Mouse (Mus musculus) midbrain, embryonic 14.5 days (tissue): ENCODE measurements around the gene Astl. TPM values are rescaled to one million over a fixed set of nuclear protein-coding genes. Genes with fewer than 3 reads are reported as not detected.

ENCODE experiments used
- ATAC-seq: fragments of 200-750 bp; cut with Nextera tagmentation; 2 replicates; pipeline ENCODE4 v1.8.0; 2017; ENCODE audit warnings: moderate number of reproducible peaks, moderate library complexity; ENCODE audit not compliant: low FRiP score, low TSS enrichment
- DNase-seq: peaks from one replicate; pipeline ENCODE4 v3.0.0-alpha.2; 2015
- H3K27ac ChIP-seq: fragments of 300-500 bp; sonication (generic); replicated peaks from 2 replicates; pipeline ENCODE4 v1.5.1; 2014; ENCODE audit warnings: mild to moderate bottlenecking, low read depth, low read length, moderate library complexity
- H3K27me3 ChIP-seq: fragments of 300-500 bp; sonication (generic); 2 replicates; pipeline ENCODE4 v1.6.1; 2014; ENCODE audit warnings: low read length, control low read depth, mixed read lengths; ENCODE audit not compliant: control insufficient read depth, insufficient read depth
- H3K36me3 ChIP-seq: fragments of 300-500 bp; sonication (generic); 2 replicates; pipeline ENCODE4 v1.6.1; 2014; ENCODE audit warnings: low read length, control low read depth; ENCODE audit not compliant: control insufficient read depth, insufficient read depth
- H3K4me1 ChIP-seq: fragments of 300-500 bp; sonication (generic); 2 replicates; pipeline ENCODE4 v1.6.1; 2014; ENCODE audit warnings: mild to moderate bottlenecking, antibody characterized with exemption, low read length, control low read depth; ENCODE audit not compliant: control insufficient read depth, insufficient read depth
- H3K4me2 ChIP-seq: fragments of 300-500 bp; sonication (generic); 2 replicates; pipeline ENCODE4 v1.6.1; 2014; ENCODE audit warnings: mild to moderate bottlenecking, low read length, moderate library complexity
- H3K4me3 ChIP-seq: fragments of 300-500 bp; sonication (generic); replicated peaks from 2 replicates; pipeline ENCODE4 v1.5.1; 2014; ENCODE audit warnings: low read depth, low read length
- H3K9ac ChIP-seq: fragments of 300-500 bp; sonication (generic); replicated peaks from 2 replicates; pipeline ENCODE4 v1.6.1; 2014; ENCODE audit warnings: mild to moderate bottlenecking, low read length, moderate library complexity
- H3K9me3 ChIP-seq: fragments of 300-500 bp; sonication (generic); 2 replicates; pipeline ENCODE4 v1.6.1; 2016; ENCODE audit warnings: low read length, control low read depth, mixed read lengths; ENCODE audit not compliant: control insufficient read depth
- WGBS: fragments of 180-500 bp; shearing (Covaris S2); extraction: QIAGEN DNeasy Blood & Tissue Kit; methylation state at CpG from one replicate; pipeline ENCODE4 v1.1.7; 2014; 5-methylcytosine and 5-hydroxymethylcytosine counted together
- polyA plus RNA-seq: library from polyadenylated mRNA; unstranded; fragments of >200 nt; fragmentation: Nextera tagmentation; extraction: Ambion mirVana; gene quantifications from 2 replicates; pipeline ENCODE4 v1.2.1, GENCODE M21; 2014

Astl gene
- polyA plus RNA-seq, 1 experiment from 2014 or later = not detected

DNA sequence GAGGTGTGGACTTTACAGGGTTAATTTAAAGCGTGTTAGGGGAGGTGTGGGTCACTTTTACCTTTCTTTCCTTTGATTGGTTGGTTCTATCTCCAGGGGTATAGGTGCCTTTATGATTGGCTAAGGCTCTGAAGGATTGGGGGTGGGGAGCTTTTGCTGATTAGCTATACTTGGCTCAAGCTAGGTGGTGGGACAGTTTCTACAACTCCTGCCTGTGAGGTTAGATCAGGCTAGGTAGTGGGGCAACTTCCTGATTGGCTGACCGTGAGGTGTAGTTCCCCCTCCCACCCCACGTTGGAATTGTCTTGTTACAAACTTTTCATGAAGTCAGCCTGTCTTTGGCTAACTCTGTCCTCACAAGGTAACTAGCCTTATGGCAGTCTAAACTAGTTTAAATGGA is 31.3 kb upstream of the Astl start:
- Histone ChIP-seq H3K9ac (no peak overlapping the region), H3K27me3 (no peaks in the 10 kb centered on the region), H3K4me1 (no peaks in the 10 kb centered on the region), H3K36me3 (no peaks in the 10 kb centered on the region), H3K27ac (no peak overlapping the region), H3K9me3 (no peaks in the 10 kb centered on the region), H3K4me2 (no peak overlapping the region), H3K4me3 (no peak overlapping the region)
- 51% methylated on average over 3 of the region's 3 CpGs for WGBS
- no peak for ATAC-seq
- no peak for DNase-seq

DNA sequence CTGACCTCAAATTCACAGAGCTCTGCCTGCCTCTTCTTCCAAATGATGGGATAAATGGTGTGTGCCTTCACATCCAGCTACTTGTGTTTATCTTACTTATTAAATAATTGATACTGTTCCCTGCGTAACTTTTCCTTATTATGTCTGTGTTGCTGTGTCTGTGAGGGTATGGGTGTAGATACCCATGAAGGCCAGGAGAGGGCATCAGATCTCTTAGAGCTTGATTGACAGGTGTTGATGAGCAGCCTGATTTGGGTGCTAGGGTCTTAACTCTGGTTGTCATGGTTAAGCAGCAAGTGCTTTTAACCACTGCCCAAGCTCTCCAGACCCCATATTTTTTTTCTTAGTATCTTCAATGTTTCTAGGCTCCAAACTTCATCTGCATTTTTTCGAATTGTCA is 29.8 kb upstream of the Astl start:
- ATAC-seq = no peak

DNA sequence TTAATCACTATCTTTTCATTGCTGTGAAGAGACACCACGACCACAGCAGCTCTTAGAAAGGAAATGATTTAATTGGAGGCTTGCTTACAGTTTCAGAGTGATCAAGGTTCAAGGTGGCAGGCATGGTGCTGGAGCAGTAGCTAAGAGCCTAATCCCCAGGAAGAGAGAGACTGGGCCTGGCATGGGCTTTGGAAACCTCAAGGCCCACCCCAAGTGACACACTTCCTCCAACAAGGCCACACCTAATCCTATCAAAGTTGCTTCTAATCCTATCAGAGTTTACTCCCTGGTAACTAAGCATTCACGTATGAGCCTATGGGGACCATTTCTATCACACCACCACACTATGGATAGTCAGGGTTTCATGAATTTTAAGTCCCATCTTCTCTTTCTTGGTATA is 28.2 kb upstream of the Astl start:
- no peak for ATAC-seq
- whole genome bisulfite sequencing = 43% methylated on average over 2 of the region's 2 CpGs
- H3K36me3 ChIP-seq = no peaks in the 10 kb centered on the region

More for the DNA sequence above, 29.8 kb upstream of the Astl start:
- Histone ChIP-seq H3K4me1 (no peaks in the 10 kb centered on the region), H3K4me3 (no peak overlapping the region), H3K9me3 (no peaks in the 10 kb centered on the region), H3K27ac (no peak overlapping the region), H3K27me3 (no peaks in the 10 kb centered on the region), H3K4me2 (no peak overlapping the region), H3K36me3 (no peaks in the 10 kb centered on the region), H3K9ac (no peak overlapping the region)
- peak; percentile 6 for DNase-seq
- 87% methylated on average over 2 of the region's 2 CpGs for WGBS

DNA sequence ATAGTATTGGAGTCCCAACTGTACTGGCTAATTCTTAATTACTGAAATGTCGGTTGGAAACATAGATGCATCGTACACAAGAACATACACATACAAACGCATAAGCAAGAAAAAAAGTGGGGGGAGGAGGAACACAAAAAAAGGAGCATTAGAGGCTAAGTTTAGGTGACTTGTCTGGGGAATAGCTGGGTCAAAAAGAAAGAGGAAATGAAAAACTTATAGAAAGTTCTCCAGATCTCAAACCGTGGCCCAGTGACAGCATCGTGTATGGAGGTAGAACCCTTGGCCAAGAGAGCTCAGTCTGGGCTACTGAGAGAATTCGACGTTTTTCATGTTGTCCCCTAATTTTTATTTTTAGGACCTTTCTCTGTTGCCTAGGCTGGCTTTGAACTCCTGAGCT is 27.8 kb upstream of the Astl start:
- WGBS = 92% methylated on average over 7 of the region's 7 CpGs
- H3K9me3 ChIP-seq = no peaks in the 10 kb centered on the region
- ATAC-seq (no peak), DNase-seq (no peak)
- no peaks in the 10 kb centered on the region for H3K4me1 ChIP-seq
- H3K4me2 ChIP-seq = no peak overlapping the region
- no peaks in the 10 kb centered on the region for H3K36me3 ChIP-seq
- H3K27me3 ChIP-seq = no peaks in the 10 kb centered on the region
- no peak overlapping the region for H3K4me3 ChIP-seq
- H3K27ac ChIP-seq = no peak overlapping the region
- H3K9ac ChIP-seq = no peak overlapping the region

More for the DNA sequence above, 28.2 kb upstream of the Astl start:
- no peaks in the 10 kb centered on the region for H3K27me3 ChIP-seq
- no peak for DNase-seq
- no peak overlapping the region for H3K9ac ChIP-seq
- H3K9me3 ChIP-seq = no peaks in the 10 kb centered on the region
- H3K27ac ChIP-seq = no peak overlapping the region
- no peak overlapping the region for H3K4me2 ChIP-seq
- no peaks in the 10 kb centered on the region for H3K4me1 ChIP-seq
- H3K4me3 ChIP-seq = no peak overlapping the region

DNA sequence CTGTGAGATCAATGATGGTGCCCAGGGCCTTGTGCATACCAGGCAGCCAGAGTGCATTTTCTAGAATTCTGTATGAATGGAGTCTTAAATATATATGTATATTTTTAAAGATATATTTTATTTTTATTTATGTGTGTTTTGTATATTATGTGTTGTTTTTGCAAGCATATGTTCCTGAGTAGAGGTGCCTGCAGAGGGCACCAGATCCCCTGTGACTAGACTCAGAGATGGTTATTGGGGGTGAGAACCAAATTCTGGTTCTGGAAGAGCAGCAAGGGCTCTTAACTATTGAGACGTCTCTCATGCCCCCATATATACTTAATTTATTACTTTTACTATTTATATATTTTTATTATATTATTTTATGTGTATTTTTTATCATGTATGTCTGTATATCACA is 27.2 kb upstream of the Astl start:
- no peak for DNase-seq

DNA sequence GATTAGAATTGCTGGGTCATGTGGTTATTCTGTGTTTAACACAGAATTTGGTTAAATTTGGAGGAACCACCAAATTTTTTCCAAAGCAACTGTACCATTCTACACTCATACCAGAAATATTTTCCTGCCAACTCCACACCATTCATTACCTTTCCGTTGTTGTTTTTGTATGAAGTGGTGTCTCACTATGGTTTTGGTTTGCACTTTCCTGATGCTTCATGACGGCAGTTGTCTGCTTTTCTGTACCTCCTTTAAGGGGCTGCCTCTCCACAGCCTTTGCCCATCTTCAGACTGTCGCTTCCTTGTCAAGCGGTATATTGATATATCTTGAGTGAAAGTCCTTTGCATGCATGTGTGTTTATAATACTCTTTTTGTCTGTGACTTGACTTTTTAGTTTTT is 25.6 kb upstream of the Astl start:
- Histone ChIP-seq H3K9ac (no peak overlapping the region), H3K4me3 (no peak overlapping the region), H3K27ac (no peak overlapping the region), H3K4me2 (no peak overlapping the region), H3K36me3 (no peaks in the 10 kb centered on the region), H3K9me3 (no peaks in the 10 kb centered on the region), H3K27me3 (no peaks in the 10 kb centered on the region), H3K4me1 (no peaks in the 10 kb centered on the region)
- WGBS = 93% methylated on average over 4 of the region's 4 CpGs
- DNase-seq (no peak), ATAC-seq (no peak)

More for the DNA sequence above, 27.2 kb upstream of the Astl start:
- H3K27me3 ChIP-seq = no peaks in the 10 kb centered on the region
- H3K36me3 ChIP-seq = no peaks in the 10 kb centered on the region
- H3K27ac ChIP-seq = no peak overlapping the region
- no peak overlapping the region for H3K9ac ChIP-seq
- no peak overlapping the region for H3K4me2 ChIP-seq
- no peak for ATAC-seq
- H3K4me1 ChIP-seq = no peaks in the 10 kb centered on the region
- WGBS = 87% methylated on average over 1 of the region's 1 CpGs
- H3K9me3 ChIP-seq = no peaks in the 10 kb centered on the region
- H3K4me3 ChIP-seq = no peak overlapping the region

DNA sequence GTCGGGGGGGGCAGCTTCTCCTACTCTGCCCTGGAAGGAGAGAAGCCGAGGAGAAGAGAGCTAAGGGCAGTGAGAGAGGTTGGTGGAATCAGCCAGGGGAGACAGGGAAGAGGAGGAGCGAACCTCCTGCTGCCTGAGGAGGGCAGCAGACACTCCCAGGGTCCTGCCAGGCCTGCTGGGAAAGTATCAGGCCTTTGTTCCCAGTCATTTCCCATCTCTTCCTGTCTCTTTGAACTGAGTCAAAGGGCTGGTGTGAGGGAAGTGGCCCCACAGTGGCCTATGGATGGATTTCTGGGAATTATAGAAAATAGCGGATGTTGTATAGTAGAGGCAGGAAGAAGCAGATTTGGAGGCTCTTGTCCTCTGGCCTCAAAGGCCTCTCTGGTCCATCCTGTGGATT is 24.6 kb upstream of the Astl start:
- Histone ChIP-seq H3K4me2 (no peak overlapping the region), H3K27me3 (no peaks in the 10 kb centered on the region), H3K9me3 (no peaks in the 10 kb centered on the region), H3K36me3 (no peaks in the 10 kb centered on the region), H3K4me1 (no peaks in the 10 kb centered on the region), H3K9ac (no peak overlapping the region), H3K27ac (no peak overlapping the region), H3K4me3 (no peak overlapping the region)
- WGBS = 52% methylated on average over 4 of the region's 4 CpGs
- ATAC-seq (no peak), DNase-seq (no peak)

DNA sequence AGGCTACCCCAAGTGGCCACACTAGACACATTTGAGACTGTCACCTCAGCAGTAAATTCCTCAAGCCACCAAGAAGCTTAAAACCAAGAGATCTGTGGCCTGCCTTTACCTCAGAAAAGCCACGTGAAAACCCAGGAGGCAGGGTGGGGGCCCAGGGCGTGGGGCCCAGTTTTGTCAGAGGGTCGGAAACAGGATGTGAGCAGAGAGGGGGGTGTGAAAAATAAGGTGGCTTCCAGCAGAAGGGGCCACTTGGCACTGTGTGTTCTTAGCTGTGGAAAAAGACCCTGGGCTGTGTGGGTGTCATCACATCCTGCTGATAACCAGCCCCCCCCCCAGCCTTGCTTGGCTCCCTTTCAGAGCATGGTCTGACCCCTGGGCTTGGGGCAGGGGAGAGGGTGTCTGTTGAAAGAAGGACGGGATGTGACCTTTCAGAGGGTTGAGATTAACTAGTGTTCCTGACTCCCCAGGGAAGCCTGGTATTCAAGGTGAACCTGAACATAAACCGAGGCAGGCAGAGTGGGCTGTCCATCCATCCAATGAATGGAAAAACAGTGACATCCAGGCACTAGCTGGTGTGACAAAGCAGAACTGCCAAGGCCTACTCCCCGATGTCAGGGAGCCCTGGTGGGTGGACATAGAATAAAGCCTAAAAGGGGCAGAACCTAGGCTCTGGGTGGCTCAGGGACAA is 23.8 kb upstream of the Astl start:
- no peak overlapping the region for H3K9ac ChIP-seq
- no peak overlapping the region for H3K27ac ChIP-seq
- ATAC-seq (no peak), DNase-seq (no peak)
- no peaks in the 10 kb centered on the region for H3K9me3 ChIP-seq
- no peaks in the 10 kb centered on the region for H3K4me1 ChIP-seq
- no peaks in the 10 kb centered on the region for H3K36me3 ChIP-seq
- 77% methylated on average over 6 of the region's 6 CpGs for WGBS
- no peak overlapping the region for H3K4me2 ChIP-seq
- no peaks in the 10 kb centered on the region for H3K27me3 ChIP-seq
- H3K4me3 ChIP-seq = no peak overlapping the region

DNA sequence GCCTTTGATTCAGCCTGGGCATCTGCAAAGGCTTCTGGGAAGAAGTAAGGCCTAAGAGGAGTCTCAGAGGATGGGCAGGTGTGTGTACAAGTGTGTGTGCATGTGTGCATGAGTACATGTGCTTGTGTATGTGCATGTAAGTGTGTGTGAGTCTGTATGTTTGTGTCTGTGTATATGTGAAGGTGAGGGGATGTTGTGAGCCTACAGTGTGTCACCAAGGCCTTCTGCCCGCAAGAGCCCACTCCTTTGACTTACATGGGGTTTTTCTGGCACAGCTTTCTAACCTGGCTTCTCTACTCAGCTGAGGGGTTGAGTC is 23.3 kb upstream of the Astl start:
- no peak overlapping the region for H3K4me2 ChIP-seq
- ATAC-seq (no peak), DNase-seq (no peak)
- H3K27me3 ChIP-seq = no peaks in the 10 kb centered on the region
- H3K4me1 ChIP-seq = no peaks in the 10 kb centered on the region
- H3K36me3 ChIP-seq = no peaks in the 10 kb centered on the region
- no peak overlapping the region for H3K4me3 ChIP-seq
- H3K9me3 ChIP-seq = no peaks in the 10 kb centered on the region
- H3K9ac ChIP-seq = no peak overlapping the region
- no peak overlapping the region for H3K27ac ChIP-seq
- 95% methylated on average over 1 of the region's 1 CpGs for WGBS
